Mouse (Mus musculus): ENCODE measurements around the gene Il1r1. TPM values are rescaled to one million over a fixed set of nuclear protein-coding genes. Genes with fewer than 3 reads are reported as not detected.

The Il1r1 gene
- total RNA-seq, 2 experiments from 2014 or later: 8.9 to 11.2 TPM

GRCm38 (mm10) chr1:40236694-40237093 is 11.8 kb downstream of the Il1r1 start:
- Histone ChIP-seq H3K27ac (no peak overlapping the region), H3K4me3 (no peak overlapping the region)
- TF ChIP-seq CTCF (conservative IDR thresholded peaks at IDR 0.05): no peak
- DNase-seq (ENCODE audit: low spot score in 2 of 2): no peak

GRCm38 (mm10) chr1:40237094-40237493 is 12.2 kb downstream of the Il1r1 start:
- Histone ChIP-seq H3K27ac (no peak overlapping the region), H3K4me3 (no peak overlapping the region)
- DNase-seq (ENCODE audit: low spot score in 2 of 2): no peak
- TF ChIP-seq CTCF (conservative IDR thresholded peaks at IDR 0.05): no peak

- H3K4me3 ChIP-seq: no peak overlapping the region
- no peak overlapping the region for H3K27ac ChIP-seq
- no peak for TF ChIP-seq CTCF (conservative IDR thresholded peaks at IDR 0.05)
- no peak for DNase-seq (ENCODE audit: low spot score in 2 of 2)
Measured at GRCm38 (mm10) chr1:40240353-40241092, 15.6 kb downstream of the Il1r1 start.

DNA sequence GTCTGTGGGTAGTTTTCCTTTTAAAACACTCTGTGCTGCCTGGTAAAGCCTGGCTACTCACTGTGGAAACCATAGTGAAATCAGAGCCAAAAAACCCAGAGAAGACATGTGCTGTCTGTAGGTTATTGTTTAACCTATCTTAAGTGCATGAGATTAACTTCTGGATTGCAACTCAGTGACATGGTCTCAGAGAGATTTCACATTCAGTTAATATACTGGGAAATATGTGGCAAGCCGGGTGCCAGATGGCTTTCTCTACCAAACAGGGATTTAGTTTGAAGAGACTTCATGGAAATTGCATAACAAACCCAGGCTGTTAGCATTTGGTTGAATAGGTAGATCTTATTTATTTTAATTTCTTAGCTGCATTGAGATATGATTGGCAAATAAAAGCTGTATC is 17.8 kb downstream of the Il1r1 start:
- DNase-seq (ENCODE audit: low spot score in 2 of 2): peak; percentile 53 to 55
- no peak for TF ChIP-seq CTCF (conservative IDR thresholded peaks at IDR 0.05)
- H3K4me3 ChIP-seq: no peak overlapping the region
- H3K27ac ChIP-seq: peak overlapping the region; percentile 83

- Histone ChIP-seq H3K27ac (peak overlapping the region; percentile 83), H3K4me3 (no peak overlapping the region)
- no peak for TF ChIP-seq CTCF (conservative IDR thresholded peaks at IDR 0.05)
- peak; percentile 47 to 48 for DNase-seq (ENCODE audit: low spot score in 2 of 2)
Measured at GRCm38 (mm10) chr1:40243561-40243998, 18.7 kb downstream of the Il1r1 start.

DNA sequence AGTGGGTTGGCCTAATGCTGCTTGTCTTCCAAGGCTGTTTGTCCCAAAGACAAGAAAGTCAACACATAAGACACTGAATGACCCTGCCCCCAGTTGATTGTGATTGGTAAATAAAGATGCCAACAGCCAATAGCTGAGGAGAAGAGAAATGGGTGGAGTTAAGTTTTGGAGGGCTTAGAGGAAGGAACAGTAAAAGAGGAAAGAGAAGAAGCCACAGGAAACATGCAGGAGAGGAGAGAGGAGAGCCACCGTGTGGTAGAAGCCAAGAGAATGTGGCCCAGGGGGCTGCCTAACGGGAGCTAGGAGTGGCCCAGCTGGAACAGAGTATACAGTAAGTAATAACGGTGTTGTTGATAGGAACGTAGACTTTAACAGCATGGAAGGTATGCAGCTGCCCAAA is 25.5 kb downstream of the Il1r1 start:
- TF ChIP-seq CTCF (conservative IDR thresholded peaks at IDR 0.05): peak; percentile 43
- Histone ChIP-seq H3K27ac (no peak overlapping the region), H3K4me3 (no peak overlapping the region)
- no peak for DNase-seq (ENCODE audit: low spot score in 2 of 2)

DNA sequence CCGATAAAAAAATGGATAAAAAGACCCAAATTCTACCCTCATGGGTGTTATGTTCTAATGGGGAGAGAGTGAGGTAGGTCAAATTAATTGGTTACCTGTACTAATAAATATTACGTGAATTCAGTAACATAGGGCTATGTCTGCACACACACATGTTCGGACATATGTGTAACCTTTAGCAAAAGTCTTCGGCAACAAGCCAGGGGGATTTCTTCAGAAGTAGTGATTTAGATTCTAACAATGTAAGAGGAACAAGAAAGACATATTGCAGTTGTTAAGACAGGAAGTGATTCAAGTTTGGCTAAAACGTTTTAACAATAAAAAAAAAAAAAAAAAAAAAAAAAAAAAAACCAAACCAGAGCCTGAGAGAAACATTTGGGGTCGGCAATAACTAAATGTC is 27.6 kb downstream of the Il1r1 start:
- Histone ChIP-seq H3K27ac (no peak overlapping the region), H3K4me3 (no peak overlapping the region)
- no peak for TF ChIP-seq CTCF (conservative IDR thresholded peaks at IDR 0.05)
- no peak for DNase-seq (ENCODE audit: low spot score in 2 of 2)

DNA sequence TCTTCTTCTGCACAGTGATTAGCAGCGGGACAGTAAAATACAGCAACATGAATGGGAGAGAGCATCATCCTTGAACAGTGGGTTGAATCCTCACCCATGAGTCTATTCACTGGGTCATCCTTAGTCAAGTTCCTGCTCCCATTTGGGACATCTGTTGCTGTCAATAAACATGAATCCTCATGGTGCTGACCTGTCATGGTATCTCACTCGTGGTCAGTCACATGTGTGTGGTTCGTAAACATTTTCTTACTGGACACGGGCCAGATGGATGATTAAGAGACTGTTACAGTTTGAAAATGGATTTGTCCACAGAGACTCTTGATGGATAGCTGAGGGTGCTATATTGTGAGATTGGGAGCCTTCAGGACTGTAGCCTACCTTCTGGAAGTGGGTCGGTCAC is 29.1 kb downstream of the Il1r1 start:
- no peak overlapping the region for H3K4me3 ChIP-seq
- no peak overlapping the region for H3K27ac ChIP-seq
- TF ChIP-seq CTCF (conservative IDR thresholded peaks at IDR 0.05): no peak
- DNase-seq (ENCODE audit: low spot score in 2 of 2): no peak

- TF ChIP-seq CTCF (conservative IDR thresholded peaks at IDR 0.05): no peak
- Histone ChIP-seq H3K27ac (no peak overlapping the region), H3K4me3 (no peak overlapping the region)
- no peak for DNase-seq (ENCODE audit: low spot score in 2 of 2)
Measured at GRCm38 (mm10) chr1:40254347-40255057, 29.6 kb downstream of the Il1r1 start.

GRCm38 (mm10) chr1:40262441-40263121 is 37.7 kb downstream of the Il1r1 start:
- H3K4me3 ChIP-seq: no peak overlapping the region
- H3K27ac ChIP-seq: no peak overlapping the region
- no peak for TF ChIP-seq CTCF (conservative IDR thresholded peaks at IDR 0.05)
- DNase-seq (ENCODE audit: low spot score in 2 of 2): no peak

DNA sequence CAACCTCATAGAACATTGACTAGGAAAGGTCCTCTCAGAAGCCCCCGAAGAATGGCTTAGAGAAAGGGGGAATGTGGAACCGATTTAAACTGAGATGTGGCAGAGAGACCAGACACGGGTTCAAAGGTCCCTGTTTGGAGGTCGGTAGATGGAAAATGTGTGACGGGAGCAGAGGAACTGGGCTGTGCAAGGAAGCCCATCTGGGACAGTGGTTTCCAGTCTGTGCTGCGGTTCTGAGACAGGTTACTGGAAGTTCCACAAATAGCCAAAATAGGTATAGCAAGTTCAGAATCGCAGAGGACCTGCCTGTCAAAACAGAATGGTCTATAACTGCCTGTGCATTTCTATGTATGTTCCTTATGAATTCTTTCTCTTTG is 38.2 kb downstream of the Il1r1 start:
- no peak for TF ChIP-seq CTCF (conservative IDR thresholded peaks at IDR 0.05)
- no peak overlapping the region for H3K27ac ChIP-seq
- H3K4me3 ChIP-seq: no peak overlapping the region
- no peak for DNase-seq (ENCODE audit: low spot score in 2 of 2)

- no peak for TF ChIP-seq CTCF (conservative IDR thresholded peaks at IDR 0.05)
- H3K27ac ChIP-seq: no peak overlapping the region
- H3K4me3 ChIP-seq: no peak overlapping the region
- no peak for DNase-seq (ENCODE audit: low spot score in 2 of 2)
Measured at GRCm38 (mm10) chr1:40263679-40264078, 38.8 kb downstream of the Il1r1 start.

DNA sequence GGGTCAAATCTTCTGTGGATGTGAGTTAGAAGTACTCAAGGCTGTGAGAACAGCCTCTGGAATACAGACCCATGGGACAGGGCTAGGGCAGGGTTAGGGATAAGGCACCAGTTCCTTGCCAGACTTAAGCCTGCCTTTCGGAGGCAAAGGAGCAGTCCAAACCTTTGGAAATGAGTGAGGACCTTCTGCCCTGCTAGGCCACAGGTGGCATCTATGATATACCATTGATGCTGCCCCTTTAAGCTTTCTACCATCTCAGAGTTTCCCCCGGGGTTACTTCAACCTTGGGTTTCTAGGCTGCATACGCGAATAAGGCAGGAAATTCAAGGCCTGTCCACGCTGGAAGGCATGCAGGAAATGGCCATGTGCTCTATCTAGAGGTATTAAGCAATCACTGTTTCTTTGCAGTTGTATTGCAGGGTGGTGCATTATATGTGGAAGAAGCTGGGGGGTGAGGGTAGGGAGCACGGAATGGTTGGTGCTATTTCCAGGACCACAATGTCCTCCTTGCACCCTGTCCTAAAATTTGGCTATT is 40.5 kb downstream of the Il1r1 start:
- TF ChIP-seq CTCF (conservative IDR thresholded peaks at IDR 0.05): no peak
- Histone ChIP-seq H3K4me3 (no peak overlapping the region), H3K27ac (no peak overlapping the region)
- no peak for DNase-seq (ENCODE audit: low spot score in 2 of 2)
